Mouse (Mus musculus) embryonic facial prominence, embryonic 15.5 days (tissue): ENCODE measurements around the gene Inpp5f. TPM values are rescaled to one million over a fixed set of nuclear protein-coding genes. Genes with fewer than 3 reads are reported as not detected.
A peak's percentile ranks its signal among the peaks of the same experiment; 100 is the strongest.
"Not testable (repeated sequence)": the region's sequence is repeated elsewhere in the genome, so short reads cannot be mapped to it uniquely, and the experiment has no call there.

Experiments used
- ATAC-seq: fragments of 200-750 bp; cut with Nextera tagmentation; 2 replicates; pipeline ENCODE4 v1.8.0; 2017; ENCODE audit warnings: low read depth, moderate TSS enrichment; ENCODE audit not compliant: insufficient number of reproducible peaks, low FRiP score, low TSS enrichment
- H3K27ac ChIP-seq: fragments of 300-500 bp; sonication (generic); replicated peaks from 2 replicates; pipeline ENCODE4 v1.5.1; 2015; ENCODE audit warnings: mild to moderate bottlenecking, inconsistent platforms
- H3K27me3 ChIP-seq: fragments of 300-500 bp; sonication (generic); 2 replicates; pipeline ENCODE4 v1.6.1; 2015; ENCODE audit warnings: inconsistent platforms
- H3K36me3 ChIP-seq: fragments of 300-500 bp; sonication (generic); 2 replicates; pipeline ENCODE4 v1.6.1; 2015; ENCODE audit warnings: mild to moderate bottlenecking, inconsistent platforms
- H3K4me1 ChIP-seq: fragments of 300-500 bp; sonication (generic); 2 replicates; pipeline ENCODE4 v1.6.1; 2015; ENCODE audit warnings: inconsistent platforms
- H3K4me2 ChIP-seq: fragments of 300-500 bp; sonication (generic); replicated peaks from 2 replicates; pipeline ENCODE4 v1.6.1; 2015; ENCODE audit warnings: mild to moderate bottlenecking, inconsistent platforms
- H3K4me3 ChIP-seq: fragments of 300-500 bp; sonication (generic); replicated peaks from 2 replicates; pipeline ENCODE4 v1.5.1; 2015; ENCODE audit warnings: mild to moderate bottlenecking, inconsistent platforms
- H3K9ac ChIP-seq: fragments of 300-500 bp; sonication (generic); 2 replicates; pipeline ENCODE4 v1.6.1; 2015; ENCODE audit warnings: inconsistent platforms
- H3K9me3 ChIP-seq: fragments of 300-500 bp; sonication (generic); replicated peaks from 2 replicates; pipeline ENCODE4 v1.6.1; 2016; ENCODE audit warnings: inconsistent platforms
- WGBS: fragments of 180-500 bp; shearing (Covaris S2); methylation state at CpG from one replicate; pipeline ENCODE4 v1.1.7; 2015; 5-methylcytosine and 5-hydroxymethylcytosine counted together
- polyA plus RNA-seq: library from polyadenylated mRNA; unstranded; fragments of >200 nt; fragmentation: Nextera tagmentation; extraction: Ambion mirVana; gene quantifications from 2 replicates; pipeline ENCODE4 v1.2.1, GENCODE M21; 2015

Inpp5f gene
- polyA plus RNA-seq, 1 experiment from 2014 or later: 18.8 TPM

DNA sequence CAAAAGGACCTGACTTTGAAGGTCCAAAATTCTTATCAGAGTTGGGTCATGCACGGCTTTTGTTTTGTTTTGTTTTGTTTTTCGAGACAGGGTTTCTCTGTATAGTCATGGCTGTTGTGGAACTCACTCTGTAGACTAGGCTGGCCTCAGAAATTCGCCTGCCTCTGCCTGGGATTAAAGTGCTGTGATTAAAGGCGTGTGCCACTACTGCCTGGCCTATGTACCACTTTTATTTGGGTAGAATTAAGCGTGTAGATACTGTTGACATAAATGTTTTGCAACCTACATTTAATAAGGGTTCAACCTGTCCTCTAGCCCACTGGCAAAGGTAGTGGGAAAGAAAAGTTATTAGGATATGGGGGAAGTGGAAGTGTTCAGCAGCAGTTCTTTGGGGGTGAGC is 12.1 kb upstream of the Inpp5f start:
- no peak for ATAC-seq
- WGBS: 78% methylated on average over 5 of the region's 5 CpGs

DNA sequence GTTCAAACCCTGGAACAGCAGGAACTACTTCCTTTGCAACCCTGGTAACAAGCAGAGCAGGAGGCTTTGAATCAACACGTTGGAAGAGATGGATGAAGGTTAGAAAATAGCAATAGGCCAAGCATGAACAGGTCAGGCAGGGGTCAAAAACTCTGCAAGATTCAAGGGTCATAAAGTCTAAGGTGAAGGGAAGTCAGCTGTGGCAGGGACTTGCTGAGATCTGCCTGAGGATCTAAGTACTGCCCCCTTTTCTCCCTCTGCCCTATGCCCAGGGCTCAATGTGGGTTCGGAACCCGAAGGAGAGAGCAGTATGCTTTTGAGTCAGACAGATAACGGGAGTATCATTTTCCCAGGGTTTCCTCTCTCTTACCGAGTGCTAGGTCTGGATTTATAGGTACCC is 9.3 kb upstream of the Inpp5f start:
- no peak overlapping the region for H3K4me3 ChIP-seq
- ATAC-seq: no peak
- WGBS: 70% methylated on average over 5 of the region's 5 CpGs

More for the DNA sequence above, 12.1 kb upstream of the Inpp5f start:
- no peaks in the 10 kb centered on the region for H3K36me3 ChIP-seq
- H3K4me1 ChIP-seq: no peaks in the 10 kb centered on the region
- no peak overlapping the region for H3K4me3 ChIP-seq
- no peaks in the 10 kb centered on the region for H3K9me3 ChIP-seq
- H3K27me3 ChIP-seq: no peaks in the 10 kb centered on the region
- no peak overlapping the region for H3K4me2 ChIP-seq
- H3K27ac ChIP-seq: no peak overlapping the region
- no peak overlapping the region for H3K9ac ChIP-seq

DNA sequence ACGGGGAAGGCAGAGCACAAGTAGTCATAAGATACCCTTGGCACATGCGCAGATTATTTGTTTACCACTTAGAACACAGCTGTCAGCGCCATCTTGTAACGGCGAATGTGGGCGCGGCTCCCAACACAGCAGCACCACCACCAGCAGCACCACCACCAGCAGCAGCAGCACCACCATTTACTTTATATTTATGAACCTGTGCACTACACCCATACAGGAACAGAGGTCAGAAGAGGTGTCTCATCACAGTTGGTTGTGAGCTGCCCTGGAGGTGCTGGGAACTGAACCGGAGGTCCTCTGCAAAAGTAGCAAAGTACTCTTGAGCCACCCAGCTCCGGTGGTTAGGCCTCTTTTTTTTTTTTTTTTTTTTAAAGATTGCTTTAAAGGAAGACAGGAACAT is 1.2 kb upstream of the Inpp5f start:
- not testable (repeated sequence) for H3K9me3 ChIP-seq, H3K4me3 ChIP-seq, H3K36me3 ChIP-seq, H3K27me3 ChIP-seq, ATAC-seq, H3K4me2 ChIP-seq, H3K27ac ChIP-seq, H3K9ac ChIP-seq
- WGBS: 97% methylated on average over 7 of the region's 9 CpGs
- peaks cover 16% of the 10 kb centered on the region for H3K4me1 ChIP-seq

More for the DNA sequence above, 9.3 kb upstream of the Inpp5f start:
- no peak overlapping the region for H3K9ac ChIP-seq
- no peaks in the 10 kb centered on the region for H3K9me3 ChIP-seq
- no peaks in the 10 kb centered on the region for H3K27me3 ChIP-seq
- no peaks in the 10 kb centered on the region for H3K36me3 ChIP-seq
- H3K4me2 ChIP-seq: no peak overlapping the region
- H3K4me1 ChIP-seq: no peaks in the 10 kb centered on the region
- no peak overlapping the region for H3K27ac ChIP-seq

DNA sequence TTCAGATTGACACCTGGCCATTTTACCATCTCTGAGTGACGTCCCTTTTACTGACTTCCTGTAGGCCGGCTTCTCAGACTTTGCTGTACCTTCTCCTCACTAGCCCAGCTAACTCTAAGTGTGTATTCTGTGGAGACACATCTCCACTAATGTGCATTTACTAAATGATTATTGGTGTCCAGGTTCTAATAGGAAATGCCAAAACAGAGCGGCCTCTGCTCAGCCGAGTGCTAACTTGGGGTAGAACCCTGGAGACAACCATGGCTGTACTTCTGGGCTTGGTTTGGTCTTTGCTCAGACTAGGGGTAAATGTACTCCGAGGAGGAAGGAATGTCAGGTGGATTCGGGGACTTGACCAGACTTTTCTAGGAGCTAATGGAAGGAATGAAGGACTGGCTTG is 638 bp upstream of the Inpp5f start:
- Histone ChIP-seq H3K4me3 (peak overlapping the region; percentile 93), H3K9me3 (no peaks in the 10 kb centered on the region), H3K27me3 (no peaks in the 10 kb centered on the region), H3K27ac (peak overlapping the region; percentile 78), H3K9ac (no peak overlapping the region), H3K4me2 (peak overlapping the region; percentile 83), H3K4me1 (peaks cover 16% of the 10 kb centered on the region), H3K36me3 (no peaks in the 10 kb centered on the region)
- no peak for ATAC-seq
- 86% methylated on average over 6 of the region's 6 CpGs for WGBS

DNA sequence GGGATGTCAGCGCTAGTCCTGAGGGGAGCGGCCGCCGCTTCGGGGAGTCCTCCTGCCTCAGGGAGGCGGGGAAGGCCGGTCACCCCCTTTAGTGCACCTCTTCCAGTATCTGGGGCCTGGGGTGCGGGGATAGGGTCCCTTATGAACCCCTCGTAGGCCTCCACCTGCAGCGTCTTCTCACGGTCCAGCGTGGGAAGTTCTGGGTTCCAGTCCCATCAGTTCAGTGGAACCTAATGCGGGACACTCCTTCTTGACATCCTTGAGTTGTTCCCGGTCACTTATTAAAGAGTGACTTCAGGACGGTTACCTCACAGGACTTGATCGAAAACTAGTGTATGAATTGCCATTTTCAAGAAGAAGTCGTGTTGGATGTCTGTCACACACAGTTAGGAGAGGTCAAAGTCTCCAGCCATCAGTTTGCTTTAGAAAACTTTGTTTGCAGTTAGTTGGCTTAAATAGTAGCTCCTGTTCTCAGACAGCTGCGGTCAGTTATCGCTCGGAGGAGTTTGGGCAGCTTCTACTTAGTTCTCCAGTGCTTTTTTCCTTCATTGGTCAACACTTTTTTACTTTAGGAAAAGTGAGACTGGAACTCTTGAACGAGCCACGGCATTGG is 777 bp downstream of the Inpp5f start:
- H3K4me3 ChIP-seq: peak overlapping the region; percentile 93
- H3K4me1 ChIP-seq: peaks cover 16% of the 10 kb centered on the region
- ATAC-seq: no peak; the same call in 1 of the 2 replicates
- peak overlapping the region; percentile 83 for H3K4me2 ChIP-seq
- H3K9ac ChIP-seq: peak overlapping the region; percentile 88
- no peaks in the 10 kb centered on the region for H3K36me3 ChIP-seq
- H3K9me3 ChIP-seq: no peaks in the 10 kb centered on the region
- H3K27ac ChIP-seq: peak overlapping the region; percentile 86; the same call in 1 of the 2 replicates
- WGBS: 16% methylated on average over 22 of the region's 22 CpGs
- H3K27me3 ChIP-seq: no peaks in the 10 kb centered on the region

DNA sequence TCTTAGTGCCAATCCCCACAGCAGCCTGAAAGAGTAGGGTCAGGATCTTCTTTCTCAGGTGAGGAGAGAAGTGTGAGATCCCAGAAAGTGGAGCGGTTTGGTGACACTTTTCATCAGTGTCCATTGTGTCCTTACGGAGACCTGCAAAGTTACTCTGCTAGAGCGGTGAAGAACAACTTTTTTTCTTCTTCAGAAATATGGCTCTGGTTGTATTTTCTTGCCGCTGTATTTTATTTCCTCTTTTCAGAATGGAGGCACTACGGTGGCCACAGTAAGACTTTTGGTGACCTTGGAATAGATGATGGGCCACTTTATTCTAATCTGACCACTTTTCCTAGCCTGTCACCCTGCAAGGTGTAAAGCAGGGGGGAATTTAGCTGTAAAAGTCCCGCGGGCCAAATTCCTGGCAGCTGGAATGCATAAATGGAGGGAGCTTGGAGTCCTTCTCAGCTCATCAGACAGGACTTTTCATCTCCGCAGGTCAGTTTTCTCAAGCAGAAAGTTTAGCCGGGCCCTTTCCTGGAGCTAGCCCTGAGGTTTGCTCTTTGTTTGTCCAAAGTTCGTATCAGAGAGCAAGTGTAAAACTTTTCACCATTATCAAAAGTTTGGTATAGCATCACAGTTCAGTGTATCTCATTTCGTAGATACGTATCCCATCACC is 1.5 kb downstream of the Inpp5f start:
- 76% methylated on average over 12 of the region's 12 CpGs for WGBS
- H3K4me2 ChIP-seq: peak overlapping the region; percentile 83
- ATAC-seq: no peak
- H3K27ac ChIP-seq: no peak overlapping the region
- no peaks in the 10 kb centered on the region for H3K9me3 ChIP-seq
- peaks cover 16% of the 10 kb centered on the region for H3K4me1 ChIP-seq
- no peaks in the 10 kb centered on the region for H3K27me3 ChIP-seq
- H3K9ac ChIP-seq: no peak overlapping the region
- H3K36me3 ChIP-seq: no peaks in the 10 kb centered on the region
- peak overlapping the region; percentile 93 for H3K4me3 ChIP-seq

DNA sequence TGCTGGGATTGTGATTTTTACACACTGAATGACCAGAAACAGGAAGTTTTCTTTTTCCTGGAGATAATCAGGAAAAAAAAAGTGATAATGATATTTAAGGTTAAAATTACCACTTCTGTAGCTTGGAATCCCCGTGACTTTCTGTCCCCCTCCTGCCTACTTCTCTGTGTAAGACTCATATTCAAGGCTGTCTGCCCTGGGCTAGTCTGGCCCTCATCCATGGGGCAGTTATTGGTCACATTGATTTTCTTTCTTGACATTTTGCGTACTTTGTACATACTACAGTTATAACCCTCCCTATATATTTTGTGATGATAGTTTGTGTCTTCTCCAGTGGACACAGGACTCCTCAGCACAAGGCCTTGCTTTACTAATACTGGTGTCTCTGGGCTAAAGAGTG is 2.5 kb downstream of the Inpp5f start:
- WGBS: 87% methylated on average over 2 of the region's 2 CpGs
- no peak for ATAC-seq

DNA sequence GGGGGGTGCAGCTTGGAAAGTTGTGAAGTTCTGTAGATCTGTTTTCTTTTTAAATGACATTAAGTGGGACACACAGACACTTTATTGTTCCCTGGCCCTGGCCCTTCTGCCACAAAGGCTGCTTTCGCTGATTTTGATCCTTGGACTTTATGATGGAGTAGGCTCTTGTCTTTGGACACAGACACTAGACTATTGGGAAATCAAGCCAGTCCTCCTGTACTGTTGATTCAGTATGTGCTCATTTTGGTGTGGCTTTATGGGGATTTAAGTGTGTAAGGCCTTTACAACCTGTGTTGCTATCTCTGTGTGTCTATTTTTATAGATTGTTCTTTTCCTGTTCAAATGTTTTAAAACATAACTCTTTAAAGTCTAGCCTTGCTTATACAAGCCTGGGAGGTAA is 6.5 kb downstream of the Inpp5f start:
- Histone ChIP-seq H3K27ac (no peak overlapping the region), H3K9ac (no peak overlapping the region), H3K4me1 (peaks cover 10% of the 10 kb centered on the region), H3K4me2 (no peak overlapping the region), H3K27me3 (no peaks in the 10 kb centered on the region), H3K4me3 (no peak overlapping the region), H3K9me3 (no peaks in the 10 kb centered on the region), H3K36me3 (no peaks in the 10 kb centered on the region)
- ATAC-seq: no peak
- 85% methylated on average over 1 of the region's 1 CpGs for WGBS

More for the DNA sequence above, 2.5 kb downstream of the Inpp5f start:
- no peak overlapping the region for H3K27ac ChIP-seq
- H3K36me3 ChIP-seq: no peaks in the 10 kb centered on the region
- H3K4me3 ChIP-seq: no peak overlapping the region
- H3K4me2 ChIP-seq: no peak overlapping the region
- no peak overlapping the region for H3K9ac ChIP-seq
- H3K9me3 ChIP-seq: no peaks in the 10 kb centered on the region
- peaks cover 16% of the 10 kb centered on the region for H3K4me1 ChIP-seq
- H3K27me3 ChIP-seq: no peaks in the 10 kb centered on the region

DNA sequence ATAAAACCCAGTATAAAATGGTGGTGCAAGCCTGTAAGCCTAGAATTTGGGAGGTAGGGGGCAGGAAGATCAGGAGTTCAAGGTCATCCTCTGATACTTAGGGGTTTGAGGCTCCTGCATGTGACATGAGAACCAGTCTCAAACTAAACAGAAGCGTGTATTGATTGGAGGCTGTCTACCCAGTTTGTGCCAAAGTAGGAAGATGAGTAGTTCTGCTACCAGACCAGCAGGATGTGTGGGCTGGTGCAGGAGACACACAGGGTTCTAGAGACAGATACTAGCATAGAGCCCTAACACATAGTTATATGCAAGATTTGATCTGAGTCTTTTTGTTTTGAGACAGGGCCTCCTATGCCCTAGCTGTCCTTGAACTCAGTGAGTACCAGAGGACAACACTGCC is 9.1 kb downstream of the Inpp5f start:
- ATAC-seq: no peak
- Histone ChIP-seq H3K27ac (no peak overlapping the region), H3K9me3 (no peaks in the 10 kb centered on the region), H3K4me3 (no peak overlapping the region), H3K4me1 (peaks cover 9% of the 10 kb centered on the region; the same call in 1 of the 2 replicates), H3K9ac (no peak overlapping the region), H3K36me3 (no peaks in the 10 kb centered on the region), H3K4me2 (no peak overlapping the region), H3K27me3 (no peaks in the 10 kb centered on the region)
- WGBS: 96% methylated on average over 1 of the region's 1 CpGs

DNA sequence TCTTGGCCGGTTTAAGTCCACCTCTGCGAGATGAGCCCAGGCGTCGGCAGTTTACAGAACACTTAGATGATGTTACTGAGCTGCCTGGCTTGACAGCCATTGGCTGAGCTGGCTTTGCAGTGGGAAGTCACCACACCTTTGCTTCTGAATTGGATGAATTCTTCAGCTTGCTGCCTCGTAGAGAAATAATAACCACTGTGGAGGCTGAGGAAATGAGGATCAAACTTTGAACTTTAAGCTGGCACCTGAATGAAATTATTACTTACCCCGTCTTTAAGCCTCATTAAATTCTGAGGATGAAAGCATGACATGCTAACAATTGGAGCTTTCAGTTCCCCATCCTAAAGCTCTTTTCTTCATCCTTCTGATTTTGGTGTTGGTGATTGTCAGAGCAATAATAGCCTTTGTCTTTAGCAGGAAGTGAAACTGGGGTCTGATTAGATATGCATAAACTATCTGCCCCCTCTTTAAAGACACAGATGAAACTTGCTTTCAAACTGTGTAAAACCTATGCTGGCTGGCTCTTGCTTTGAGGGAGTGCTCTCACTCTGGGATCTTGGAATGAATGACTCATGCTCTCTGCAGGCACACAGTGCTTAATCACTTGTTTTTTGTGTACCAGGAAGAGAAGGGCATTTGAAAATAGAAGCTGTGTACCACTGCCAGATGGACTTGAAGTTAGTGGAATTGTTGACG is 11.3 kb downstream of the Inpp5f start:
- no peaks in the 10 kb centered on the region for H3K36me3 ChIP-seq
- H3K9me3 ChIP-seq: no peaks in the 10 kb centered on the region
- H3K4me3 ChIP-seq: no peak overlapping the region
- H3K27me3 ChIP-seq: no peaks in the 10 kb centered on the region
- H3K4me2 ChIP-seq: no peak overlapping the region
- H3K9ac ChIP-seq: no peak overlapping the region
- H3K4me1 ChIP-seq: peaks cover 9% of the 10 kb centered on the region; the same call in 1 of the 2 replicates
- 52% methylated on average over 7 of the region's 7 CpGs for WGBS
- no peak for ATAC-seq
- 0 out of 2 replicates have a peak overlapping the region, but pooled peaks have one; percentile 55 for H3K27ac ChIP-seq

DNA sequence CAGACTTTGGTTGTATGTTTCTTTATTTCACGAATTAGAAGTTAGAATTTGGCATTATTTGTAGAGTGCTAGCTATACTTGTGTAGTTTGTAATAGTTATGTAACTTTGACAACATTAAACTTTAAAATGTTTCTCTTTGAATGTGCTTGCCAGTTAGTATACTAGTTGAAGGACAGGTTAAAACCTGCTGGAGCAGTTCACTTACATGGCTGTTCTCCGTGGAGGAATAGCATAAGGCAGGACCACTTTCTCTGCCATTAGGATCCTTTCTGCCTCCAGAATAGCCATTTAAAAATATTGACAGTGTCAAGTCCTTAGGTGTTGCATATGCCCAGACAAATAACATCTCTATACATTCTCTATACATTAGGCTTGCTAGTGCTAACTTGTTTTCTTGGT is 11.9 kb downstream of the Inpp5f start:
- no peak overlapping the region for H3K4me2 ChIP-seq
- 68% methylated on average over 2 of the region's 2 CpGs for WGBS

More for the DNA sequence above, 11.9 kb downstream of the Inpp5f start:
- ATAC-seq: no peak
- Histone ChIP-seq H3K4me3 (no peak overlapping the region), H3K9me3 (no peaks in the 10 kb centered on the region), H3K27me3 (no peaks in the 10 kb centered on the region), H3K9ac (no peak overlapping the region), H3K4me1 (peaks cover 9% of the 10 kb centered on the region; the same call in 1 of the 2 replicates), H3K27ac (no peak overlapping the region), H3K36me3 (no peaks in the 10 kb centered on the region)
